Mouse (Mus musculus): ENCODE measurements at regions not wholly inside any gene's neighbourhood (a gene's known extent, or its start where the extent isn't known, plus 50 kb on each side); places are given as distances from the start of the nearest gene placed in this dataset.
A peak's percentile ranks its signal among the peaks of the same experiment; 100 is the strongest.

DNA sequence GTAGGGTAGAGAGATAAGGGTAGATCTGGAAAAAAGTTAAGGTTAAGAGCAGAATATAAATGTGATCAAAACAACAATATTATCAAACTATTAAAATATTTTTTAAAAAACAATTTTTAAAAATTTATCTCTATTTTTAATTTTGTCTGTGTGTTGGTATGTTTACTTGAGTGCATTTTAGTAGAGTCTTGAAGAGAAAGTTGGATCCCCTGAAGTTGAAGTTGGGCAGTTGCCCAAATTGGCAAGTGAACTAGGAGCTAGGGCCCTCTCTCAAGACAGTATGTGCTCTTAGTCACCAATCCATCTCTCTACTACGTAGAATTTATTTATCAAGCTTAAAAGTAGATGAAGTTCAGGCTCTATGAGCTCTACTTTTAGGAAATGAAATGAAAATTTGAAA, 59.9 kb downstream of the Adamts1 start:
- DNase-seq = no peak

DNA sequence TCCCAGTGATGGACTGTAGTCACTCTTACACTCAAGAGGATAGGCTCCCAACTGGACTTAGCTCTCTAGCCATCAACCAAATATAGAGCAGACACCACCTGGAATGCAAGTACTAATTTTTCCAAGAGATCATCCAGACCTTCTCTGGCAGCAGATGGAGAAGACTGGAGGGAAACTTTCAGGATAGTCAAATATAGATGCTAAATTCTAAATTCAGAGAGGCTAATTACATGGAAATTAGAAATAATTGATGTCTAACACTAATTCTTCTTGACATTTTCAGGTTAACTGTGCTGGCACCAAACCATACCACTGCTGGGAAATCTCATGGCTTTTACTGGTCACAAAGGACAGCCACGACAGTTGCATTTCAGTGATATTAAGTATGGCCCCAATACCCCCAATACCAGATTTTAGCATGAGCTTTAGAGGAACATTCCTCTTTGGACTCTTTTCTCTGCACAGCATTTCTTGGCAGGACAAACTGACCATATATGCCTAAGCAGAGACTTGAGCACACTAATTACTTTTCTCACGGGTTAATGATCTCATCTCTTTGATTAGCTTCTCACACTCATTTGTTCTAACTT, 64.2 kb downstream of the Adamts1 start:
- no peak for DNase-seq

DNA sequence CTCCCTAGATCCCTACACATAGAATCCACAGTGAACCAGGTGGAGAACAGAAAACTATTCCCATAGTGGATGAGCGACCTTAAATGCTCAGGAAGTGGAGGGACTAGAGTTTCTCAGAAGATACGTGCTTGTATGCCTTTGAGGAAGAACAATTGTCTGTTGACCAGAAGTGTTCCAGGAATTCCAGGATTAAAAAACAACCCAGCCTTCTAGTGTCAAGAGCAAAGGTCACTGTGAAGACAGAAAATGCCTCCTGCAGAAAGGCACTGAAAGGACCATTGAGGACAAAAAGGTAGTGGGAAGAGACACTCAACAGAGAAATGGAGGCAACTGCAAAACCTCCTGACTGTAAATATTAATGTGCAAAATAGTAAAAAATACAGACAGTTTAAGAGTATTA, 74.9 kb downstream of the Adamts1 start:
- no peak for DNase-seq

DNA sequence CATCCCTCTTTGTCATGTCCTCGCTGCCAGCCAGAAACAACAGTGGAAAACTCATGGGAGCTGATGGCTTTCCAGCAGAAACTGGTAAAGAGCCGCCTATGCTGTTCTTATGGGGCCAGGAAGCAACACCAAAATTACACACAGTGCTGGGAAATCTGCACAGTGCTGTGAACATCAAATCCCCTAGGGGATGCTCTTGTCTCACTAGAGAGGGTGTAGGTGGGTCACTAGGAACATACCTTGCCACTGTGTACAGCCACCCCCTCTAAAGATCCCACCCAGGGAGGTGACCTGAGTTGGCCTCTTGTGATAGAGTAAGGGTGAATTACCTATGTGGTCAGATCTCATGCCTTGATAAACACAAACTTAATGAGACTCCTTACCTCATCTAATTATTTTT, 80.9 kb downstream of the Adamts1 start:
- no peak for DNase-seq

DNA sequence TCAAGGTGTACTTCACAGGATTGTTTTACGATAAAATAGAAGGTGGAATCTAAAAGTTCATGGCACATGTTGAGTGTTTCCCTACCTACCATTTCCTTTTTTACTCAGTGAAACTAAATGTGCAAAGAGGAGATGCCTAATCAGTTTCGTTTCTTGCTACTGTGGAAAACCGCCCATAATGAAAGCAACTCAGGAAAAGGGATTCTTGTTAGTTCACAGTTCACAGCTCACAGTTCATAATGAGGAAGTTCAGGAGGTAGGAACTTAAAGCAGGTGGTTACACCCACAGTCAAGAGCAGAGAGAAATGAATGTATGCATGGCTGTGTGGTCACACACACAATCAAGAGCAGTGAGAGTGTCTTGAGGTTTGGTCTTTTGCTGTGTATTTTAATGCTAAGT, 90.6 kb downstream of the Adamts1 start:
- no peak for DNase-seq

DNA sequence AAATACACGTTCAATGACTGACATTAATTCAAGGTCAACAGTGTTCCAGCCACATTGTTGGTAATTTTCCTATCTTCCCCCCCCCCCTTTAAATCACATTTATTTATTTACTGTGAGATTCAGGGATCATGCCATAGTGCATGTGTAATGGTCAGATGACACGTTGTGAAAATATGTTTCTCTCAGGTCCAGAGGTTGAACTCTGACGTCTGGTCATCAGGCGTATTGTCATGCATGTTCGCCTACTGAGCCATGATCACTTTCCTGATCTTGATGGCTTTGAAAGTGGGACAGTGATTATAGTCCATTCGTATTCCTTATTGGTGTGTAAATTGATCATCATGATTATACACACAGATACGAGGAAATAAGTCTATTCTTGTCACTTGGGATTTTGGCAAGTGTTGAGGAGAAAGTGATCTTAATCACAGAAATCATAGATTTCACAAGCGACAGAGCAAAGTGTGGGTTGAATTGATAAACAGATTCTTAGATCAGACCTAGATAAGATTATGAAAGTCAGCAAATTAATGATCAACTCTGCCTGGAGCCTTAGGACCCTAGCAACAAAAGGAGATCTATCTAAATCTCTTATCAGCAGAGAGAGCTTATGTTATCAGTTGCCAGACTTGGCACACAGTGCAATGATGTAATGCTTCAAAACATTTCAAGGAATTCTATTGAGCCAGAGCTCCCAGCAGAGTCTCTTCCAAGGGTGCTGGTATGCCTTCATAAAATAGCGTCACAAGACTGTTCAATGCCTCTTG, 98.5 kb downstream of the Adamts1 start:
- no peak for DNase-seq

DNA sequence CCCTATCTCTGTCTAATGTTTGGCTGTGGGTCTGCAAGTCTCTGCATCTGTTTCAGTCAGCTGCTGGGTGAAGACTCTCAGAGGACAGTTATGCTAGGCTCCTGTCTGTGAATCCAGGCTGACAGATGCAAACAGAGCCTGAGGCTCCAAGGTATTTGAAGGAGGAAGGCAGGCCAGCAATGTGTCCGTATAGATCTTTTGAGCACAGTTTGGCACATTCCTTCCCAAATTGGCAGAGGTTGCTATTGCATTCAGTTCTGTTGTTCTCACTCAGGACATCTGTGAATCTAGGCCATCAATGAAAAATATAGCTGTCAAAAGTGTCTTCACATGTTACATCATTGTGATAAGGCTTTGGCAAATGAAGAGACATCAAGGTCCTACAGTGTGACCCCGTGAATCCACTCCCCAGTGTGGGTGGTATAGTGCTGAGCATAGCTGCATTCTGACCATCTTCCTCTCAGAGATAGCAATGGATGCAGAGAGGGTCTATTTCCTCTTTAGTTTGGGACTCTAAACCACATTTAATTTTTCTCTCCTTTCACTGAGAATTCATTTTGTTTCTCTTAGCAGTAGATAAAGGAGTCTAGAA, 99.9 kb downstream of the Adamts1 start:
- DNase-seq = no peak

DNA sequence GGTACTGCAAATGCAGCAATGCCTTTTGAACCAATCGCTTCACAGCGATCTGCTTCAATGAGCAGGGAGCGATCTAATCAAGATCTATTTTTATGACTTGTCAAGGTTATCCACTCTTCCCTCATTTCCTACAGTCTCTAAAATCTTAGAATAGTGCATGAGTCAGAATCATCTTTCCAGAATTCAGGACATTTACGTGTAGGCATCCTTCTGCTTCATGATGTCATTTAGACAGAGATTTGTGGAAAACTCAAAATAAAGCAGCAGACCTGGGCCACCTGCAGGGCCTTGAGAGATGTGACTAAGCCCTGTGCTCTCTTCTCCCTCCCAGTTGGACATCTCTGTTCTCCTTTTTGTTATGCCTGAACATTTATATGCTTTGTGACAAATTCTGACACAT, 103.6 kb downstream of the Adamts1 start:
- no peak for DNase-seq

DNA sequence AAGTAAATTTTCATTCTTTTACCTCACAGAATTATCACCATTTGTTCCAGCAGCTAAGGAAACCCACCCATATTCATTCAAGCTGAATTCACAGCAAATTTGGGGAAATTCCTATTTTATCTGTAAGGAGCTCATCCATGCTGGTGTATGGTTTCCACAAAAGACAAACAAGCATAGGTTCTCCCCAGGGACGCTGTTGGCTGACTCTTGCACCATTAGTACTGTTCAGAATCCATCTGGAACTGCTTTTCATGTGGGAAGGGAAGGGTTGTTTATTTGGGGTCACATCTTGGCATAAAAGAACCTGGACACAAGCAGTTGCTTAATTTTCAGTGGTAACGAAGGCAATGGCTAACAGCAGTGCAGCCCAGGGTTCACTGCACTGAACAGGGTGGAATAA, 120.2 kb downstream of the Adamts1 start:
- no peak for DNase-seq

DNA sequence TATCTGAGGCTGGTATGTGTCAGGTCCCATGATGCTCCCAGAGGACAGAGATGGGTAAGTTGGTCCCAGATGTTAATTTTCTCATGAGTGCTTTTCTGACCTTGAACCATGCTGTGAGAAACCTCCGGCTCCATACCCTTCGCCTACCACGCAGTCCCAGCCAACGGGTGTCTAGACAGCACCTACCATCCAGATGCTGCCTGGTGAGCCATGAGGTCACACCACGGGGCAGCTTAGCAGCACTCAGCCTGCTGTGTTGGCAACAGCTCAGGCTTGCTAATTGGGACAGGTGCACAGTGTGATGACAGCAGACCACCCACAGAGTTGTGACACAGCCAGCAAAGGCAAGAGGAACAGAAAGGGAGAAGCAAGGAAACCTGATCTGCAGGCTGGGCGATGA, 122.6 kb downstream of the Adamts1 start:
- DNase-seq = peak; percentile 10

DNA sequence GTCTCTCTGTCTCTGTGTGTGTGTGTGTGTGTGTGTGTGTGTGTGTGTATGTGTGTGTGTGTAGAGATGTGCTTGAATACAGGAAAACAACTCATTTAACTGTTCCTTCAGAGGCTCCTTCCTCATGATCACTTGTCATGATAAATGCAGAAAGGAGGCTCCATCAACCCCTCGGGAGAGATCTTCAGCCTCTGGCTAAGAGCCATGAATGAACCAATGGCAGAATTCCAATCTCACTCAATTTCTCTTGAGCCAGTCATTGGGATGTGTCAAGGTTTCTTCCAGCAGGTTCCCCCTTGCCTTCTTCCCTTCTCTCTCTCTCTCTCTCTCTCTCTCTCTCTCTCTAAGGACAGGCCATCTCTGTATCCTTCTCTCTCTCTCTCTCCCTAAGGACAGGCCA, 124.1 kb downstream of the Adamts1 start:
- DNase-seq = no peak

DNA sequence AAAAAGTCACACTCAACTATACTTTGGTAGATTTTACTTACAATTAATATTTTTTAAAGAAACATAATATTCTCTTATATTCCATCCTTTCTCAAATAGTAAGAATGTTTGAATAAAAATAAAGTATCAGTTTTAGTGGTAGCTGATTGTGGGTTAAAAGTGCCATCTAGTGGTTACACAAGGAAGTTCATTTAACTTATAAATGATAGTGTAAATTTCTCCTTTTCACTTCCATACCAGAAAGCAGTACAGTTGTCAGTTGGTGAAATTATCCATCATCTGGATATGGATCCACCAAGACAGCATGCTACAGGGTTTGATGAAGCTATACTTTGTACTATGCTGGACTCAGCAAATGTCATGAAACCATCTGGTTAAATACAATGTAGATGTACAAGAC, 124.7 kb downstream of the Adamts1 start:
- DNase-seq = no peak

DNA sequence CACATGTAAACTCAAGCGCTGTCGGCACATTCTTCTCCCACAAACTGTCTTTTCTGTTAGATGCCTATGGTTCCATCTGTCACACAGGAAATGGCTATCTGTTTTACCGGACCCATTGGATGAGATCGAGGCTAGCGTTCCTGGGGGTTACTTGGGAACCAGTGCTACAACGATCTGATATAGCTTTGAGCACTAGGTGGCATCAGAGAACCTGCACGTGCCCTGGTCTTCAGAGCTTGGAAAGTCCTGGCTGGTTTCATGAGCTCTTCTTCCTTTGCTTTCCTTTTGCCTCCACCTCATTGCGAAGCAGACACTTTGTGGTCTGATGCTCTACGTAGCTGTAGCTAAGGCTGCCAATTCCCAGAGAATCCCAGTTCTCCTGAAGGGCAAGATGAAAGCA, 123.8 kb upstream of the Cyyr1 start:
- peak; percentile 23 for DNase-seq

DNA sequence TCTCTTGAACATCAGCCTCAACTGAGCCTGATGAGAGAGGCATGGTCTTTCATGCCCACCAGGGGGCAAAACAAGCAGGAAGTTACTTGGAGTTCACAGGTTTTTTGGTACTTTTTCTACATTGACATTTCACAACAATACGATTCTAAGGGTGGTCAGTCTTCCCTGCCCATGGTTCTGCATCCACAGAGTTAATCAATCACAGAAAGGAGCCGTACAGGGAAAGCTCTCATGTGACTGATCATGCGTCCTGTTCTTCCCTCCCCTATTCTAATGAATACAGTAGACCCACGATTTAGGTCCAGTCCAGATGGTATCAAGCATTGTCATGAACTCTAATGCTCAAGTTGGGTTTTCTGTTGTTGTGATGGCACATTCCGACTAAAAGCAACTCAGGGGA, 115.6 kb upstream of the Cyyr1 start:
- DNase-seq = no peak

DNA sequence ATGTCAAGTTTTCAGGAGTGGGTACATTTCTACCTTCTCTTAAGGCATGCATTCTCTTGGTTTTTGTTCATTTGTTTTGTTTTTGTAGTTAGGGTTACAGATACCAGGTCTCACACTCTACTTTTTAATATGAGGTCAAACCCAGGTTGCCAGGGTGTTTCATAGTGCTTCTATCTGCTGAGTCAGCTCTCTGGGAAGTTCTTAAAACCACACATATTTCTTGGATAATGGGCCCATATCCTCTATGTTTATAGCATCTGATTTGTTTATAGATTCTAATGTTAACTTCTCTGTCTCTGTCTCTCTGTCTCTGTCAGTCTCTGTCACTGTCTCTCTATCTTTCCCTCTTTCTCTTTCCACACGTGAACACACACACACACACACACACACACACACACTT, 114.6 kb upstream of the Cyyr1 start:
- DNase-seq = no peak

DNA sequence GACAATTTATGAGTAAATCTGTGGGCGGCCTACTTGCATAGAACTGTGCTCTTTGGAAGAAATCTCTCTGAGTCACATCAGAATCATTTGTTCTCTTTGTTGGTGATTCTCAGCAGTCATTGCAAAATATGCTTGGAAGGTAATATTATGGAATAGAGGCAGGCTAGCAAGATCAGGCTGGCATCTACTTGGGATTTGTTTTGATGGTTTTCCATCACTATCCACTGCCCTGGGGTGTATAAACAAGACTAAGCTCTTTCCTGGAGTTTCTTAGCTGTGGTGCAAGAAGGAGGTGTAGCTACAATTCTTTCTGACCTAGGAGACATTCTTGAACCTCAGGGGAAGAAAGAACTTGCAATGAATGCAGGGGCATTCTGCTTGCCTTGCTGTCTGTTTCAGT, 96.3 kb upstream of the Cyyr1 start:
- DNase-seq = no peak

DNA sequence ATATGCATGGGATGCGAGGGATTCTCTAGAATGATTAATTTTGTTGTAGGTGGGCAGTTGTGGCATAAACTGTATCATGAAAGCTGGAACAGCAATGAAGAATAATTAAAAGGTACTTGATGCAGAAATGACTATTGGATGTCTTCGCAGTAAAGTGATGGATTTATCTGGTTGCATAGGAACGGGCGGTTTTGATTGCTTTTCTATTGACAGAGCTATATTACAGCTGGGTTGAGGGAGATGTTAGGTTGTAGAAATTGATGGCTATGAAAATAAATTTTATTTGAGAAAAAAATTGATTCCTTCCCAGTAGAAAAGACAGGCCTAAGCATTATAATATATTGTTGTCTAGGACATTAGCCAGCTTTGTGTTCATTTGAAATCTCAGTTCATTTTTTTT, 87.8 kb upstream of the Cyyr1 start:
- no peak for DNase-seq

DNA sequence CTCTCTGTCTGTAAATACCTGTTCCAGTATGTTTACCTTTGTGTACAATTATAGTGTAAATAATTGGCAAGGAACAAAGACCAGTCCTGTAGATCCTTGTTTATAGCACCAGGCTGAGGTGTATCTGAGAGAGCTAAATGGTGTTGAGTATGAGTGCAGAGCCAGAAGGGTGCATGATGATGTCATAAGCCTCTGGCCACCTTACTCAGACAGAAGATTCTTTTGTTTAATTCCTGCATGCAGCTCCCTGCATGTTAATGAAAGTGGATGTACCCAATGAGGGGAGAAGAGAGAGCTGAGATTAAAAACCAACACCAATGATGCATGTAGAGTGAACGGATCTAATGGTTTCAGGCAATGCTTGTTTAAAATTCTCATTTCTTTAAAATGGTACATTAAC, 83.9 kb upstream of the Cyyr1 start:
- DNase-seq = no peak

DNA sequence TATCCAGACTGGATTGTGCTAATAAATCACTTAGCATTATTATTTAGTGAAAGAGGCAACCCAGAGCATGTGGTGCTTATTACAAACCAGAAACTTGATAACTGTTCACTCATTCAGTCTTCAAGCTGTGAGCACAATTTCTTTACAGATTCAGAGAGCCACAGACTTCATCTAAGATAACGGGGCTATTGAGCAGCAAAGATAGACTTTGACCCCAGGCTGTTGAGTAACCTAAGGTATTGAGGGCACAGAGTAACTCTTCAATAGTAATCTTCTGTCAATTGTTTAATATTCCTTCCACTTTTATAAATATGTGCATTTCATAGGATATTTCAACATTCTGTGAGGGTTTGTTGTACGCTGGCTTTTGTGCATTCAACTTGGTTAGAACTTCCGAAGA, 76.5 kb upstream of the Cyyr1 start:
- DNase-seq = no peak

DNA sequence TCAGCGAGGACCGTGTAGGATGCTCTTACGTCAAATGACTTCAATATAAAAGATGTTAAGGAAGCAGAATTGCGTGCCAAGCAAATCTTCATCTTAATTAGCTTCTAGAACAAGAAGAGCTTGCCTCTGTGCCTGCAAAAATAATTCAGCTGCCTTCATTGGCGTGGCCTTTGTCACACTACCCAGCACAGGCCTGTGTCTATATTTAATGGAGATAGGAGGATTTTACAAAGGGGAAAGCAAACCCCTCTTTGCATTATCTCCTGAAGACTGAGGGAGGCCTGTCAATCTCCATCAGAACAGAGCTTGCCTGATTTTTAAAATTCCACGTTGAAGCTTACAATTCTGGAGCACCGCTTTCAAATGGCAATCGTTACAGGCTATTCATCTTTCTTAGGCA, 71.3 kb upstream of the Cyyr1 start:
- no peak for DNase-seq

DNA sequence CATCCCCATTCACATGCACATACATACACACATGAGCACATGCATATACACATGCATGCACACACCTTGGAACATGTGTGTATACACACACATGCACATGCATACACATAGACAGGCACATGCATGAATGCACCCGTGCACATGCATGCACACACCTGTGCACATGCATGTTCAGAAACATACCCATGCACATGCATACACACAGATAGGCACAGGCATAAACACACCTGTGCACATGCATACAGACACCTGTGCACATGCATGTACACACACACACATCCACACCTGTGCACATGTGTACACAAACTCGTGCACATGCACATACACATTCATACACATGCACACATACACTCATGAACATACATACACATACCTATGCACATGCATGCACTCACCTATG, 50.9 kb upstream of the Cyyr1 start:
- DNase-seq = no peak
